Mouse (Mus musculus): ENCODE results near the gene Bves. TPM values are rescaled to one million over a fixed set of nuclear protein-coding genes. Genes with fewer than 3 reads are reported as not detected.
A peak's percentile ranks its signal among the peaks of the same experiment; 100 is the strongest.

The Bves gene
- polyA plus RNA-seq, 1 experiment = 0.94 TPM

- no peak overlapping the region for H3K27ac ChIP-seq (ENCODE audit: insufficient read depth, low read length)
- H3K4me3 ChIP-seq (ENCODE audit: insufficient read depth, low read length) = no peak overlapping the region
- TF ChIP-seq POLR2A (IDR thresholded peaks at IDR 0.05; ENCODE audit: extremely low read depth, insufficient read depth, low read length) (no peak), CTCF (IDR thresholded peaks at IDR 0.05; ENCODE audit: extremely low read depth, insufficient read depth, low read length) (no peak)
- no peaks in the 10 kb centered on the region for H3K4me1 ChIP-seq (ENCODE audit: control insufficient read depth, insufficient read depth, low read length)
These were observed 30.4 kb upstream of the Bves start for GRCm38 (mm10) chr10:45305173-45305572.

- no peak overlapping the region for H3K27ac ChIP-seq (ENCODE audit: insufficient read depth, low read length)
- no peaks in the 10 kb centered on the region for H3K4me1 ChIP-seq (ENCODE audit: control insufficient read depth, insufficient read depth, low read length)
- no peak for TF ChIP-seq POLR2A (IDR thresholded peaks at IDR 0.05; ENCODE audit: extremely low read depth, insufficient read depth, low read length)
- TF ChIP-seq CTCF (IDR thresholded peaks at IDR 0.05; ENCODE audit: extremely low read depth, insufficient read depth, low read length) = no peak
- H3K4me3 ChIP-seq (ENCODE audit: insufficient read depth, low read length) = no peak overlapping the region
These were observed 24.4 kb upstream of the Bves start for GRCm38 (mm10) chr10:45311129-45311528.

DNA sequence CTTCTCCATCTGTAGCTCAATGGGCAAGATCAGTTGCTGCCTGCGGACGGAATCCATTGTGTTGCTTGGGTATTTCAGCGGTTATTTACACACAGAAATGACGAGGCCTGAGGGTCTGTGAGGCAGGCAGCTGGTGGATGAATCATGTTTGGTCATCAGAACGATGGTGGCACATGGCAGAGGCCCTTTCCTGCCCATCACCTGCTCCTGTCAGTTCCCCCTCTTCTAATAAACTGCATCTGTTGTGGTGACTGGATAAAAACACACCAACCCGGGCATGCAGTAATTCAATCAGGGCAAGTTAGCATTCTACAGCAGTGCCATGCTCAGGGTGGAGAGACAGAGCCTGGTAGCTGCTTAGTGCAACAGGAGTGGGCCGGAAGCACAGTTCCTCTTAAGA, 23.9 kb upstream of the Bves start:
- H3K4me3 ChIP-seq (ENCODE audit: insufficient read depth, low read length) = no peak overlapping the region
- no peak overlapping the region for H3K27ac ChIP-seq (ENCODE audit: insufficient read depth, low read length)
- no peaks in the 10 kb centered on the region for H3K4me1 ChIP-seq (ENCODE audit: control insufficient read depth, insufficient read depth, low read length)
- TF ChIP-seq POLR2A (IDR thresholded peaks at IDR 0.05; ENCODE audit: extremely low read depth, insufficient read depth, low read length) (no peak), CTCF (IDR thresholded peaks at IDR 0.05; ENCODE audit: extremely low read depth, insufficient read depth, low read length) (no peak)

DNA sequence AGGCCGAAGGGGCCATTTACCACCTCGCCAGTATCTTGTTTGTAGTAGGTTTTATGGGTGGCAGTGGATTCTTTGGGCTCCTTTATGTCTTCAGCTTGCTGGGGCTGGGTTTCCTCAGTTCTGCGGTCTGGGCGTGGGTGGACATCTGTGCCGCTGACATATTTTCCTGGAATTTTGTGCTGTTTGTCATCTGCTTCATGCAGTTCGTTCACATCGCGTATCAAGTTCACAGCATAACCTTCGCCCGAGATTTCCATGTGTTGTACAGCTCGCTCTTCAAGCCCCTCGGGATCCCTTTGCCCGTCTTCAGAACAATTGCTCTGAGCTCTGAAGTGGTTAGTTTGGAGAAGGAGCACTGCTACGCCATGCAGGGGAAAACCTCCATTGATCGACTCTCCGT, 20.7 kb upstream of the Bves start:
- no peaks in the 10 kb centered on the region for H3K4me1 ChIP-seq (ENCODE audit: control insufficient read depth, insufficient read depth, low read length)
- TF ChIP-seq CTCF (IDR thresholded peaks at IDR 0.05; ENCODE audit: extremely low read depth, insufficient read depth, low read length) (no peak), POLR2A (IDR thresholded peaks at IDR 0.05; ENCODE audit: extremely low read depth, insufficient read depth, low read length) (no peak)
- no peak overlapping the region for H3K4me3 ChIP-seq (ENCODE audit: insufficient read depth, low read length)
- no peak overlapping the region for H3K27ac ChIP-seq (ENCODE audit: insufficient read depth, low read length)

DNA sequence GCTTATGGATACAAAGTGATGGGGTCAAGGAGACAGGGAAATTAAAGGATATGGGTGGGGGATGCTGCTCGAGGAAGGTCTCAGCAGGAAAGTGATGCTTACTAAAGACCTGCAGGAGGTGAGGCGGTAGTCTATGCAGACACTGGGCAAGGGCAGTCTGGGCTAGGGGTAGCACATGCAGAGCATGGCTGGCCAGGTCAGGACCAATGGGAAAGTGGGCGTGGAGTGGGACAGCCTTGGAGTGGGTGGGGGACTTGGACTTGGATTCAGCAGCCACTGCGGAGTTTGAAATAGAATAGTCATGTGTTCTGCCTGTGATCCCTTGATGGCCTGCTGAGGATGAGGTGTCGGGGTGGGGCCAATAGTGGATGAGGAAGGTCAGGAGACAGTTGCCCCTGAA, 16.6 kb upstream of the Bves start:
- H3K27ac ChIP-seq (ENCODE audit: insufficient read depth, low read length) = no peak overlapping the region
- H3K4me3 ChIP-seq (ENCODE audit: insufficient read depth, low read length) = no peak overlapping the region
- no peaks in the 10 kb centered on the region for H3K4me1 ChIP-seq (ENCODE audit: control insufficient read depth, insufficient read depth, low read length)
- TF ChIP-seq CTCF (IDR thresholded peaks at IDR 0.05; ENCODE audit: extremely low read depth, insufficient read depth, low read length) (no peak), POLR2A (IDR thresholded peaks at IDR 0.05; ENCODE audit: extremely low read depth, insufficient read depth, low read length) (no peak)

DNA sequence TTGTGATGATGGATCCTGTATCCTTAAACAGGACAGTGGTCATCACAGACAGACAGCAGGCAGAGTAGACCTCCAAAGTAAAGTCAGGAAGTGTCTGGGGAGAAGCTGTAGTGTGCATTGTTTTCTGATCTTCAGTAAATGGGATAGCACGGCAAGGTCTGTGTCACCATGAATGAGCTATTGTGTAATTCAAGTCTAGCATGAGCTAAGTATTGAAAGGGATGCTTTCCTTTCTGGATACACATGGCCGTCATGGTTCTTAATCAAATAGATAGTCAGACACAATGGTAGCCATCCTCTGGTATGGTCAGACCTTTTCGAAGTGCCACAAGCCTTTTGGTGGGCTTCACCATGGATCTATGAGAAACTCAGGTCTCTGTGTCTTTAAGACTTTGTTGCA, 15.3 kb upstream of the Bves start:
- H3K4me1 ChIP-seq (ENCODE audit: control insufficient read depth, insufficient read depth, low read length) = no peaks in the 10 kb centered on the region
- no peak overlapping the region for H3K27ac ChIP-seq (ENCODE audit: insufficient read depth, low read length)
- TF ChIP-seq CTCF (IDR thresholded peaks at IDR 0.05; ENCODE audit: extremely low read depth, insufficient read depth, low read length) (no peak), POLR2A (IDR thresholded peaks at IDR 0.05; ENCODE audit: extremely low read depth, insufficient read depth, low read length) (no peak)
- no peak overlapping the region for H3K4me3 ChIP-seq (ENCODE audit: insufficient read depth, low read length)

DNA sequence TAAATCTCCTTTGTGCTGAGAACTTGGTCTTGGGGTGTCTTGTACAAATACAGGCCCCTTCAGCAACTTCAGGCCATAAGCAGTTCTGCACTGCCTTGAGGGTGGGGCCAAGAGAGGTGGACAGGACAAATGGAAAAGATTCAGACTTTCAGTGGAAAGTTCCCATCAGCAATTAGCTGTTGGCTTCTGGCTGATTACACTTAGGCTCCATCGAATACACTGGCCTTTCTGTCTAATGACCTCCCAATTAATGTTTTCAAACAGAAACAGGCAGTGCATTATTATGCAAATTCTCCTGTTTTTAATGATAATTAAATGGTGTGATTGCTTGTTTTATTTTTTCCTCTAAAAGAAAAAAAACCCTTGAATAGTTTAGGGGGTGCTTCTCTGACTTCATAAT, 11.4 kb upstream of the Bves start:
- no peak overlapping the region for H3K27ac ChIP-seq (ENCODE audit: insufficient read depth, low read length)
- TF ChIP-seq CTCF (IDR thresholded peaks at IDR 0.05; ENCODE audit: extremely low read depth, insufficient read depth, low read length) = no peak
- no peak for TF ChIP-seq POLR2A (IDR thresholded peaks at IDR 0.05; ENCODE audit: extremely low read depth, insufficient read depth, low read length)
- H3K4me3 ChIP-seq (ENCODE audit: insufficient read depth, low read length) = no peak overlapping the region
- no peaks in the 10 kb centered on the region for H3K4me1 ChIP-seq (ENCODE audit: control insufficient read depth, insufficient read depth, low read length)

DNA sequence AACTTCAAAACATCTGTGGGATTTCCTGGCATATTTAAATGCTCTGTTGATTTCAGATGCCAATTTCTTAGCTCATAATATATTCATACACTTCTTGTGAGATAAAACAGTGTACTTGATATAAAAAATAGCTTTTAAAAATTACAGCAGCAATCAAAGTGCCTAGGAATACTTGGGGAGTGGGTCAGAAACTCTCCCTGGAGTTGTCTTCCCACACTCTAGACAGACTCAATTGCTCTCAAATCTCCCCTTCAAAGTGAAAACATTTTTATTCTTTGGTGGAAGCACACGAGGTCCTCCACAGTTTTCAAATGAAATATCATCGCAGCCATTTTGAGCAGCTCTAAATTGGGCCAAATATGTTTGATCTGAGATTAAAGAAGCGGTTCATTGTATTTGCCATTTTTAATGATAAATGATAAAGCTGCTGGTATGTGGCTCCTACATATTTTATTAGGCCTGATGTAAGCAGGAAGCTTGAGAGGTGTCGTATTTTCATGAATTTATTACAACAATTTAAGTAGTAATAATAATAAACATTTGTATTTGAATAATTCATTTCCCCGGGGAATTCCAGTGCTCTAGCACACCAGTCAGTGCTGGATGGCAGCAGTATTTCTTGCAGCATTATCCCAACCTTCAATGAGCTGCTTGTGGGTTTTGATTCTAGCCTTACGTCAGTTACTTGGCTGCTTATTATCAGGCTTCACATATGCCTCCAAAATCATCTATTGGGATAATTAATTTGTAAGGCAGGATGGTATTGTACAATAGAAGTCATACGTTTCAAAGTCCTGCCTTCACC, 7.2 kb upstream of the Bves start:
- no peak overlapping the region for H3K4me3 ChIP-seq (ENCODE audit: insufficient read depth, low read length)
- no peaks in the 10 kb centered on the region for H3K4me1 ChIP-seq (ENCODE audit: control insufficient read depth, insufficient read depth, low read length)
- no peak for TF ChIP-seq CTCF (IDR thresholded peaks at IDR 0.05; ENCODE audit: extremely low read depth, insufficient read depth, low read length)
- no peak for TF ChIP-seq POLR2A (IDR thresholded peaks at IDR 0.05; ENCODE audit: extremely low read depth, insufficient read depth, low read length)
- no peak overlapping the region for H3K27ac ChIP-seq (ENCODE audit: insufficient read depth, low read length)

- no peaks in the 10 kb centered on the region for H3K4me1 ChIP-seq (ENCODE audit: control insufficient read depth, insufficient read depth, low read length)
- TF ChIP-seq POLR2A (IDR thresholded peaks at IDR 0.05; ENCODE audit: extremely low read depth, insufficient read depth, low read length) = no peak
- no peak for TF ChIP-seq CTCF (IDR thresholded peaks at IDR 0.05; ENCODE audit: extremely low read depth, insufficient read depth, low read length)
- H3K4me3 ChIP-seq (ENCODE audit: insufficient read depth, low read length) = peak overlapping the region; percentile 56; the same call in 1 of the 2 replicates
- no peak overlapping the region for H3K27ac ChIP-seq (ENCODE audit: insufficient read depth, low read length)
These were observed 647 bp upstream of the Bves start for GRCm38 (mm10) chr10:45334925-45335324.

- Histone ChIP-seq H3K27ac (ENCODE audit: insufficient read depth, low read length) (no peak overlapping the region), H3K4me1 (ENCODE audit: control insufficient read depth, insufficient read depth, low read length) (no peaks in the 10 kb centered on the region)
- no peak for TF ChIP-seq CTCF (IDR thresholded peaks at IDR 0.05; ENCODE audit: extremely low read depth, insufficient read depth, low read length)
- no peak for TF ChIP-seq POLR2A (IDR thresholded peaks at IDR 0.05; ENCODE audit: extremely low read depth, insufficient read depth, low read length)
These were observed 3.5 kb downstream of the Bves start for GRCm38 (mm10) chr10:45339106-45339505.

More at GRCm38 (mm10) chr10:45339106-45339505, 3.5 kb downstream of the Bves start:
- no peak overlapping the region for H3K4me3 ChIP-seq (ENCODE audit: insufficient read depth, low read length)

Data from cortical plate, adult 2 months (tissue).